Mouse (Mus musculus): ENCODE measurements around the gene Prl8a6. TPM values are rescaled to one million over a fixed set of nuclear protein-coding genes. Genes with fewer than 3 reads are reported as not detected.
A peak's percentile ranks its signal among the peaks of the same experiment; 100 is the strongest.

Prl8a6 gene
- total RNA-seq (2014; rRNA removed) (not detected in 2 replicates), polyA plus RNA-seq (2015; fragmentation: Nextera tagmentation; extraction: Ambion mirVana) (not detected in 2 replicates)

DNA sequence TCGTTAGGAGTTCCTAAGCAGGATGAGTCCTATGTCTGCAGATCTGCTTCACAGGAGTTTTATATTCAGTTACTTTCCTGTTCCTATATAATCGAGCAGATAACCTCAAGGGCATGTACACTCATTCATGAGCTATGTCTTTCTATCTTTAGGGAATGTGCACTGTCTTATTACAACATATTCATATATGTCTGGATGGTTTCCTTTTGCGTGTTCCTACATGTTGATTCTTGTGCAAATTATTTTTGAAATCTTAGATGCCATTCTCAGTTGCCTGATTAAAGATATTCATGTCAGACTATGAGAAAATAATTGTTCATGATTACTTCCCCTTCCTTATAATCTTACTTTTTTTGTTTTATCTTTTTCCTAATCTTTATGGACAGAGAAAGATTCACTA lies at the start of gene Prl8a6:
TSS of gene Prl8a6 (minus strand) at position 101 of the 400 bp plus-strand sequence.
- Histone ChIP-seq H3K4me2 (ENCODE audit: low read depth, low read length) (no peak within 1 kb of the TSS), H3K9ac (replicated peaks; ENCODE audit: low read length) (no peak within 1 kb of the TSS), H3K27ac (no peak within 1 kb of the TSS), H3K36me3 (ENCODE audit: insufficient read depth, low read length) (no peaks in the 10 kb centered on the region), H3K27me3 (ENCODE audit: insufficient read depth, low read length) (no peaks in the 10 kb centered on the region), H3K4me3 (ENCODE audit: low read length) (no peak within 1 kb of the TSS), H3K4me1 (ENCODE audit: insufficient read depth, low read length) (no peaks in the 10 kb centered on the region), H3K9me3 (ENCODE audit: low read length) (no peaks in the 10 kb centered on the region; the same call in 1 of the 2 replicates)
- no peak for DNase-seq (ENCODE audit: low spot score)
- WGBS: 85% methylated on average over 3 of the region's 3 CpGs
- no peak for ATAC-seq
- no peak for TF ChIP-seq CTCF (IDR thresholded peaks at IDR 0.05; ENCODE audit: low read depth)

DNA sequence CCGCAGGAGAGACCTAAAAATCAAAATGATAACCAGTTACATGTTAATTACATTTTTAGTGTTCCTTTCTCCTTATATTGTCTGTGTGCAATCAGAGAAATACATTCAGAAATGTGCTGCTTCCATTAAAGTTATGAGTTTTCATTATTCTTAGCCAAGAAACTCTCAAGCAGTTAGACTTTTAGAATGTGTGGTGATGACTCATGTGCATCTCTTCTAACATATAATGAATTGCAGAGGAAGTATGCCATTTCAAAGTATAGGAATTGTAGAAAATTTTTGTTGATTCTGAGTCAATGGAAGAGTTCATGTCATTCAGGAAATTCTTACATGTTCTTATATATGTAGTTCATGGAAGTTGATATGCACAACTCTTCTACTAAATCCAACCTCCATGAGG lies 5.3 kb downstream of the Prl8a6 start:
- no peak for TF ChIP-seq CTCF (IDR thresholded peaks at IDR 0.05; ENCODE audit: low read depth)
- ATAC-seq (no peak), DNase-seq (ENCODE audit: low spot score) (no peak)
- Histone ChIP-seq H3K9ac (replicated peaks; ENCODE audit: low read length) (no peak overlapping the region), H3K9me3 (ENCODE audit: low read length) (no peaks in the 10 kb centered on the region), H3K4me3 (ENCODE audit: low read length) (no peak overlapping the region), H3K36me3 (ENCODE audit: insufficient read depth, low read length) (no peaks in the 10 kb centered on the region), H3K27me3 (ENCODE audit: insufficient read depth, low read length) (no peaks in the 10 kb centered on the region), H3K4me1 (ENCODE audit: insufficient read depth, low read length) (no peaks in the 10 kb centered on the region), H3K27ac (no peak overlapping the region), H3K4me2 (ENCODE audit: low read depth, low read length) (no peak overlapping the region)
- WGBS: 69% methylated on average over 1 of the region's 1 CpGs

DNA sequence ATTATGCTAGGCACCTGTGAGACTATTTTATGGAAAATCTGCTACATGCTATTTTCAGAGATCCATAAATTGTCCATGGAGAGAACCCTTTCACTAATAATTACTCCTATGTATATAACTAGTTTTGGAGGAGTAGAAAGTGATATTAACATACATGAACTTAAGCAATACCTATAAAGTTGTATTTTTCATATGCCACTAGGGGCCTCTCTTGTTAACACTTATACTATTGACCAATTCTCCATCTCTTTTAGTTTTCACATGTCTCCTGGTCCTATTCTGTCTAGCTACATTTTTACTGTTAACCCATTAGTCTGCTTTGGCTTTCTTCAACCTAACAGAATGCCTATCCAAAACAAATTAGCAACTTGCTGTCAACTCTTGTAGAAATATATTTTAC lies 24.8 kb downstream of the Prl8a6 start:
- Histone ChIP-seq H3K36me3 (ENCODE audit: insufficient read depth, low read length) (no peaks in the 10 kb centered on the region), H3K27ac (no peak overlapping the region), H3K4me3 (ENCODE audit: low read length) (no peak overlapping the region), H3K4me2 (ENCODE audit: low read depth, low read length) (no peak overlapping the region), H3K9me3 (ENCODE audit: low read length) (no peaks in the 10 kb centered on the region), H3K4me1 (ENCODE audit: insufficient read depth, low read length) (no peaks in the 10 kb centered on the region), H3K9ac (replicated peaks; ENCODE audit: low read length) (no peak overlapping the region), H3K27me3 (ENCODE audit: insufficient read depth, low read length) (no peaks in the 10 kb centered on the region)
- ATAC-seq (no peak), DNase-seq (ENCODE audit: low spot score) (no peak)
- TF ChIP-seq CTCF (IDR thresholded peaks at IDR 0.05; ENCODE audit: low read depth): no peak

- 70% methylated on average over 7 of the region's 7 CpGs for WGBS
- Histone ChIP-seq H3K4me3 (ENCODE audit: low read length) (no peak overlapping the region), H3K27me3 (ENCODE audit: insufficient read depth, low read length) (no peaks in the 10 kb centered on the region), H3K27ac (no peak overlapping the region), H3K9ac (replicated peaks; ENCODE audit: low read length) (no peak overlapping the region), H3K36me3 (ENCODE audit: insufficient read depth, low read length) (no peaks in the 10 kb centered on the region), H3K9me3 (ENCODE audit: low read length) (no peaks in the 10 kb centered on the region), H3K4me2 (ENCODE audit: low read depth, low read length) (no peak overlapping the region), H3K4me1 (ENCODE audit: insufficient read depth, low read length) (no peaks in the 10 kb centered on the region)
- no peak for TF ChIP-seq CTCF (IDR thresholded peaks at IDR 0.05; ENCODE audit: low read depth)
- DNase-seq (ENCODE audit: low spot score) (peak; percentile 80), ATAC-seq (peak; percentile 85)
Measured at GRCm38 (mm10) chr13:27399061-27399724, 39.3 kb downstream of the Prl8a6 start.

GRCm38 (mm10) chr13:27390746-27391145 lies 47.7 kb downstream of the Prl8a6 start, which contains the start of gene Prl2b1:
TSS of gene Prl2b1 (minus strand) at chr13:27390846.
- no peaks in the 10 kb centered on the region for H3K27me3 ChIP-seq (ENCODE audit: insufficient read depth, low read length)
- no peak within 1 kb of the TSS for H3K27ac ChIP-seq
- no peak within 1 kb of the TSS for H3K4me3 ChIP-seq (ENCODE audit: low read length)
- TF ChIP-seq CTCF (IDR thresholded peaks at IDR 0.05; ENCODE audit: low read depth): no peak
- ATAC-seq (no peak), DNase-seq (ENCODE audit: low spot score) (no peak)
- no peak within 1 kb of the TSS for H3K4me2 ChIP-seq (ENCODE audit: low read depth, low read length)
- H3K9me3 ChIP-seq (ENCODE audit: low read length): no peaks in the 10 kb centered on the region
- 88% methylated on average over 6 of the region's 6 CpGs for WGBS
- no peak within 1 kb of the TSS for H3K9ac ChIP-seq (replicated peaks; ENCODE audit: low read length)
- no peaks in the 10 kb centered on the region for H3K36me3 ChIP-seq (ENCODE audit: insufficient read depth, low read length)
- H3K4me1 ChIP-seq (ENCODE audit: insufficient read depth, low read length): no peaks in the 10 kb centered on the region

Other genes starting within 250 kb of the Prl8a6 start
- gene Prl3c1, start 242.0 kb downstream of the Prl8a6 start, total RNA-seq (2014; rRNA removed): not detected in 2 replicates
- not detected in 2 replicates for gene Prl3c1, start 242.0 kb downstream of the Prl8a6 start, polyA plus RNA-seq (2015; fragmentation: Nextera tagmentation; extraction: Ambion mirVana)
- not detected in 2 replicates for gene Prl3b1, start 196.8 kb downstream of the Prl8a6 start, total RNA-seq (2014; rRNA removed)
- not detected in 2 replicates for gene Prl3b1, start 196.8 kb downstream of the Prl8a6 start, polyA plus RNA-seq (2015; fragmentation: Nextera tagmentation; extraction: Ambion mirVana)
- not detected in 2 replicates for gene Prl3a1, start 179.3 kb downstream of the Prl8a6 start, total RNA-seq (2014; rRNA removed)
- not detected in 2 replicates for gene Prl3a1, start 179.3 kb downstream of the Prl8a6 start, polyA plus RNA-seq (2015; fragmentation: Nextera tagmentation; extraction: Ambion mirVana)
- not detected in 2 replicates for gene Prl6a1, start 126.1 kb downstream of the Prl8a6 start, total RNA-seq (2014; rRNA removed)
- not detected in 2 replicates for gene Prl6a1, start 126.1 kb downstream of the Prl8a6 start, polyA plus RNA-seq (2015; fragmentation: Nextera tagmentation; extraction: Ambion mirVana)
- gene Prl8a2, start 93.0 kb downstream of the Prl8a6 start, total RNA-seq (2014; rRNA removed): not detected in 2 replicates
- gene Prl8a2, start 93.0 kb downstream of the Prl8a6 start, polyA plus RNA-seq (2015; fragmentation: Nextera tagmentation; extraction: Ambion mirVana): not detected in 2 replicates
- gene Prl2b1, start 47.8 kb downstream of the Prl8a6 start, total RNA-seq (2014; rRNA removed): not detected in 2 replicates
- gene Prl2b1, start 47.8 kb downstream of the Prl8a6 start, polyA plus RNA-seq (2015; fragmentation: Nextera tagmentation; extraction: Ambion mirVana): not detected in 2 replicates
- gene Prl8a8, start 74.5 kb upstream of the Prl8a6 start, total RNA-seq (2014; rRNA removed): not detected in 2 replicates
- gene Prl8a8, start 74.5 kb upstream of the Prl8a6 start, polyA plus RNA-seq (2015; fragmentation: Nextera tagmentation; extraction: Ambion mirVana): not detected in 2 replicates
- gene Prl8a9, start 125.9 kb upstream of the Prl8a6 start, total RNA-seq (2014; rRNA removed): not detected in 2 replicates
- gene Prl8a9, start 125.9 kb upstream of the Prl8a6 start, polyA plus RNA-seq (2015; fragmentation: Nextera tagmentation; extraction: Ambion mirVana): not detected in 2 replicates
- gene Prl8a1, start 143.5 kb upstream of the Prl8a6 start, total RNA-seq (2014; rRNA removed): not detected in 2 replicates
- gene Prl8a1, start 143.5 kb upstream of the Prl8a6 start, polyA plus RNA-seq (2015; fragmentation: Nextera tagmentation; extraction: Ambion mirVana): not detected in 2 replicates
- gene Prl7b1, start 171.9 kb upstream of the Prl8a6 start, total RNA-seq (2014; rRNA removed): not detected in 2 replicates
- gene Prl7b1, start 171.9 kb upstream of the Prl8a6 start, polyA plus RNA-seq (2015; fragmentation: Nextera tagmentation; extraction: Ambion mirVana): not detected in 2 replicates
- not detected in 2 replicates for gene Prl7a1, start 203.8 kb upstream of the Prl8a6 start, total RNA-seq (2014; rRNA removed)
- not detected in 2 replicates for gene Prl7a1, start 203.8 kb upstream of the Prl8a6 start, polyA plus RNA-seq (2015; fragmentation: Nextera tagmentation; extraction: Ambion mirVana)
- not detected in 2 replicates for gene Prl7a2, start 229.3 kb upstream of the Prl8a6 start, total RNA-seq (2014; rRNA removed)
- not detected in 2 replicates for gene Prl7a2, start 229.3 kb upstream of the Prl8a6 start, polyA plus RNA-seq (2015; fragmentation: Nextera tagmentation; extraction: Ambion mirVana)

Data from hindbrain, postnatal 0 days (tissue).